Mouse (Mus musculus) C2C12 (cell line): ENCODE data around the gene Gm42791.

ENCODE experiments used
- CEBPB ChIP-seq: IDR thresholded peaks from one replicate; pipeline ENCODE4 v1.6.1; 2011; ENCODE audit warnings: low read depth, mild to moderate bottlenecking, control low read depth, moderate library complexity
- CTCF ChIP-seq: IDR thresholded peaks from one replicate; pipeline ENCODE4 v1.5.1; 2011; ENCODE audit not compliant: control insufficient read depth, insufficient read depth, insufficient read length
- FOSL1 ChIP-seq: IDR thresholded peaks from one replicate; pipeline ENCODE4 v1.8.0; 2011; ENCODE audit warnings: mild to moderate bottlenecking, low read length; ENCODE audit not compliant: poor library complexity, insufficient read depth, severe bottlenecking
- MAX ChIP-seq: IDR thresholded peaks from one replicate; pipeline ENCODE4 v1.6.1; 2011; ENCODE audit warnings: mild to moderate bottlenecking, control low read depth
- MYOD1 ChIP-seq: IDR thresholded peaks from one replicate; pipeline ENCODE4 v1.6.1; 2011; ENCODE audit warnings: low read depth; ENCODE audit not compliant: control insufficient read depth, insufficient read length
- MYOG ChIP-seq: IDR thresholded peaks from one replicate; pipeline ENCODE4 v1.6.1; 2011; ENCODE audit not compliant: control insufficient read depth, insufficient read length; ENCODE audit errors: extremely low read depth
- USF1 ChIP-seq: IDR thresholded peaks from one replicate; pipeline ENCODE4 v1.6.1; 2011; ENCODE audit warnings: low read depth, mild to moderate bottlenecking, control low read depth, moderate library complexity

GRCm38 (mm10) chr5:148931301-148931700 lies 63.6 kb downstream of the Gm42791 start:
- TF ChIP-seq CTCF (no peak), FOSL1 (no peak), USF1 (no peak), MAX (no peak), MYOD1 (no peak), MYOG (no peak), CEBPB (no peak)
